Mouse (Mus musculus) intestine, postnatal 0 days (tissue): Measurements from ENCODE around the gene Rubcn. TPM values are rescaled to one million over a fixed set of nuclear protein-coding genes. Genes with fewer than 3 reads are reported as not detected.

Experiments used
- ATAC-seq: fragments of 200-750 bp; cut with Nextera tagmentation; 2 replicates; pipeline ENCODE4 v1.8.0; 2017; ENCODE audit warnings: mild to moderate bottlenecking, moderate TSS enrichment, moderate library complexity
- H3K27ac ChIP-seq: fragments of 300-500 bp; sonication (generic); 2 replicates; pipeline ENCODE4 v1.5.1; 2014; ENCODE audit warnings: mild to moderate bottlenecking, low read depth, low read length, moderate library complexity
- H3K27me3 ChIP-seq: fragments of 300-500 bp; sonication (generic); replicated peaks from 2 replicates; pipeline ENCODE4 v1.6.1; 2014; ENCODE audit warnings: low read length, mixed read lengths; ENCODE audit not compliant: control insufficient read depth, insufficient read depth
- H3K36me3 ChIP-seq: fragments of 300-500 bp; sonication (generic); 2 replicates; pipeline ENCODE4 v1.6.1; 2014; ENCODE audit warnings: mild to moderate bottlenecking, moderate library complexity; ENCODE audit not compliant: control insufficient read depth, insufficient read depth
- H3K4me1 ChIP-seq: fragments of 300-500 bp; sonication (generic); replicated peaks from 2 replicates; pipeline ENCODE4 v1.6.1; 2014; ENCODE audit warnings: antibody characterized with exemption, low read length, mixed read lengths; ENCODE audit not compliant: control insufficient read depth, insufficient read depth
- H3K4me2 ChIP-seq: fragments of 300-500 bp; sonication (generic); replicated peaks from 2 replicates; pipeline ENCODE4 v1.6.1; 2014; ENCODE audit warnings: low read depth, mild to moderate bottlenecking, moderate library complexity
- H3K4me3 ChIP-seq: fragments of 300-500 bp; sonication (generic); 2 replicates; pipeline ENCODE4 v1.5.1; 2014; ENCODE audit warnings: low read depth, low read length
- H3K9ac ChIP-seq: fragments of 300-500 bp; sonication (generic); 2 replicates; pipeline ENCODE4 v1.6.1; 2014; ENCODE audit warnings: mild to moderate bottlenecking, low read depth, low read length
- H3K9me3 ChIP-seq: fragments of 300-500 bp; sonication (generic); 2 replicates; pipeline ENCODE4 v1.6.1; 2016; ENCODE audit warnings: mixed run types; ENCODE audit not compliant: control insufficient read depth
- CTCF ChIP-seq: sonication (generic); IDR thresholded peaks from 2 replicates; pipeline ENCODE4 v1.5.1; 2016; ENCODE audit warnings: low read depth, mild to moderate bottlenecking, control low read depth, antibody characterized with exemption, moderate library complexity
- WGBS: fragments of 180-500 bp; shearing (Covaris S2); extraction: QIAGEN DNeasy Blood & Tissue Kit; methylation state at CpG from one replicate; pipeline ENCODE4 v1.1.7; 2014; 5-methylcytosine and 5-hydroxymethylcytosine counted together
- polyA plus RNA-seq: library from polyadenylated mRNA; unstranded; fragments of >200 nt; fragmentation: Nextera tagmentation; extraction: Ambion mirVana; gene quantifications from 2 replicates; pipeline ENCODE4 v1.2.1, GENCODE M21; 2015

The Rubcn gene
- polyA plus RNA-seq, 1 experiment from 2014 or later, result 8.6 TPM

- ATAC-seq, result no peak
- Histone ChIP-seq H3K27ac (no peak within 1 kb of the TSS), H3K36me3 (no peaks in the 10 kb centered on the region), H3K4me1 (peaks cover 4% of the 10 kb centered on the region; the same call in 1 of the 2 replicates), H3K27me3 (no peaks in the 10 kb centered on the region), H3K9me3 (no peaks in the 10 kb centered on the region), H3K4me2 (no peak within 1 kb of the TSS), H3K4me3 (no peak within 1 kb of the TSS), H3K9ac (no peak within 1 kb of the TSS)
- TF ChIP-seq CTCF, result no peak
- 60% methylated on average over 3 of the region's 3 CpGs for WGBS
Observed at GRCm38 (mm10) chr16:32797426-32797689, 80.2 kb downstream of the Rubcn start, which contains the start of gene Muc20. TSS of gene Muc20 (minus strand) at chr16:32797435.

- Histone ChIP-seq H3K9ac (no peak overlapping the region), H3K36me3 (no peaks in the 10 kb centered on the region), H3K27ac (no peak overlapping the region), H3K27me3 (no peaks in the 10 kb centered on the region), H3K4me1 (peaks cover 4% of the 10 kb centered on the region; the same call in 1 of the 2 replicates), H3K4me2 (no peak overlapping the region), H3K4me3 (no peak overlapping the region), H3K9me3 (no peaks in the 10 kb centered on the region)
- ATAC-seq, result no peak
- WGBS, result 71% methylated on average over 14 of the region's 14 CpGs
- TF ChIP-seq CTCF, result no peak
Observed at GRCm38 (mm10) chr16:32796676-32797425, 80.7 kb downstream of the Rubcn start.

DNA sequence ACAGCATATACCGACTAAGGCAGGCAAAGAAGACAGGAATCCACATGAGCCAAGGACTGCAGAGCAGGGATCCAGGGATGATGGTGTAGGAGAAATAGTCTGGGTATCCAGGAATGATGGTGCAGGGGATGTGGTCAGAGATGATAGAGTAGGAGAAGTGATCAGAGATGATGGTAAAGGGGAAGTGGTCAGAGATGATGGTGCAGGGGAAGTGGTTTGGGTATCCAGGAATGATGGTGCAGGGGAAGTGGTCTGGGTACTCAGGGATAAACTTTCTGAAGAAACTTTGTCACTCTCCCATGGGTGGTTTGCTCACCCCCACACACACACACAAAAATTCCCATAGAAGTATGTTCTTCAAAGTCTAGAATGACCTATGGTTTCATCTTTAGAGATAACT lies 82.4 kb downstream of the Rubcn start:
- Histone ChIP-seq H3K4me3 (no peak overlapping the region), H3K27me3 (no peaks in the 10 kb centered on the region), H3K27ac (no peak overlapping the region), H3K9me3 (no peaks in the 10 kb centered on the region), H3K4me1 (peaks cover 4% of the 10 kb centered on the region; the same call in 1 of the 2 replicates), H3K9ac (no peak overlapping the region), H3K4me2 (no peak overlapping the region), H3K36me3 (no peaks in the 10 kb centered on the region)
- TF ChIP-seq CTCF, result no peak
- 85% methylated on average over 1 of the region's 1 CpGs for WGBS
- ATAC-seq, result no peak

DNA sequence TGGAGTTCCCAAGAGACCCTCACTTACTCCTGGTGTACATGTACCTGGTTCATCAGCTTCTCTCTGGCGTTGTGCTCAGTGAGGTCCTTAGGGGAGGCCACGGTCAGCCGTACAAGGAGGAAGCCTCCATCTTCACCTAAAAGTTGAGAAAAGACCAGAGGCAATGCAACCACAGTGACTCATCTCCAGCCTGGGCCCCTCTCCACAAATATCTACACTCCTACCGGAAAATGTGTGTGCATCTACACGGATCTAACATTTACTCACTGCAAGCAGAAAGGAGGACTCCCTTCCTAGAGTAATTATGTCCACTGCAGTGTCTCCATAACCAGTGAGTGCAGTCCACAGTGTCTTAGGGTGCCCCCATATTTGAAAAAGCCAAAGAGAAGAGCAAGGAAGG lies 87.5 kb downstream of the Rubcn start:
- ATAC-seq, result no peak

GRCm38 (mm10) chr16:32784840-32785239 lies 92.7 kb downstream of the Rubcn start:
- no peaks in the 10 kb centered on the region for H3K27me3 ChIP-seq
- no peak for TF ChIP-seq CTCF
- no peak overlapping the region for H3K4me3 ChIP-seq
- 84% methylated on average over 13 of the region's 13 CpGs for WGBS
- no peak overlapping the region for H3K27ac ChIP-seq
- H3K4me1 ChIP-seq, result no peaks in the 10 kb centered on the region
- no peaks in the 10 kb centered on the region for H3K9me3 ChIP-seq
- no peak overlapping the region for H3K9ac ChIP-seq
- no peaks in the 10 kb centered on the region for H3K36me3 ChIP-seq
- ATAC-seq, result no peak
- no peak overlapping the region for H3K4me2 ChIP-seq

More for the DNA sequence above, 87.5 kb downstream of the Rubcn start:
- H3K27me3 ChIP-seq, result no peaks in the 10 kb centered on the region
- no peak overlapping the region for H3K4me3 ChIP-seq
- no peak overlapping the region for H3K4me2 ChIP-seq
- 87% methylated on average over 5 of the region's 5 CpGs for WGBS
- H3K9ac ChIP-seq, result no peak overlapping the region
- no peak for TF ChIP-seq CTCF
- H3K27ac ChIP-seq, result no peak overlapping the region
- no peaks in the 10 kb centered on the region for H3K4me1 ChIP-seq
- H3K36me3 ChIP-seq, result no peaks in the 10 kb centered on the region
- H3K9me3 ChIP-seq, result no peaks in the 10 kb centered on the region

DNA sequence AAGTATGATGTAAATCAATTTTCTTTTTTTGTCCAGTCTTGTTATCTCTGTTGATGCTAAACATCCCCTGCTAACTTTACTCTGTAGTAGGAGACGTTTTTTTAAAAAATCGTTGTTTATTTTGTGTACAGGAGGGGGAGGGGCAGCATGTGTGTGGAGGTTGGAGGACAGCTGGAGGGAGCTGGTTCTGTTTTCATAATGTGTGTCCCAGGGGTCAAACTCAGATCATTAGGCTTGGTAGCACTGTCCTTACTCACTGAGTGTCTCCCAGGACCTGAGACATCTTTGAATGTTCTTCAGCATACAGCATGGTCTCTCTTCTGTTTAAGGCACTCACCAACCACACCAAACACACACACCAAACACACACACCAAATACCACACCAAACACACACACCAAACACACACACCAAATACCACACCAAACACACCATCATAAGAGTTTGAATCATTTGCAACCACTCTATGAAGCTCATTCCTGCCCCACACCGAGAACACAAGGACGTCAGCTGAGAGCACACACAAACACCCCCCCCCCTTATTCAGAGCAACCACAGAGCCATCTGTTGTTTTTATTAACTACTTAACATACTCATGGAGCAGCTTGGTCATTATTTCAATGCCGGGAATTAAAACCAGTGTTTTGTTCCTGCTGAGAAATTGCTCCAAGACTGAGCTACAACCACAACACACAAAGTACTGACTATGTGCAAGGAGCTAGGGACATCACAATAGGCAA lies 94.1 kb downstream of the Rubcn start:
- 46% methylated on average over 5 of the region's 5 CpGs for WGBS
- ATAC-seq, result no peak
- Histone ChIP-seq H3K9ac (no peak overlapping the region), H3K4me2 (no peak overlapping the region), H3K4me3 (no peak overlapping the region), H3K4me1 (no peaks in the 10 kb centered on the region), H3K27ac (no peak overlapping the region), H3K36me3 (no peaks in the 10 kb centered on the region), H3K27me3 (no peaks in the 10 kb centered on the region), H3K9me3 (no peaks in the 10 kb centered on the region)
- TF ChIP-seq CTCF, result no peak
